Mouse (Mus musculus) erythroblast, embryonic 14.5 days (primary cell): Measurements from ENCODE around the gene Car8. TPM values are rescaled to one million over a fixed set of nuclear protein-coding genes. Genes with fewer than 3 reads are reported as not detected.
"Not testable (repeated sequence)": the region's sequence is repeated elsewhere in the genome, so short reads cannot be mapped to it uniquely, and the experiment has no call there.

Source experiments
- H3K27me3 ChIP-seq: 2 replicates; pipeline ENCODE4 v1.6.1; 2012; ENCODE audit warnings: inconsistent platforms; ENCODE audit not compliant: control insufficient read depth
- H3K36me3 ChIP-seq: 2 replicates; pipeline ENCODE4 v1.6.1; 2012; ENCODE audit warnings: mild to moderate bottlenecking, inconsistent platforms; ENCODE audit not compliant: control insufficient read depth
- H3K4me1 ChIP-seq: 2 replicates; pipeline ENCODE4 v1.6.1; 2012; ENCODE audit warnings: inconsistent platforms; ENCODE audit not compliant: control insufficient read depth
- H3K4me3 ChIP-seq: replicated peaks from 2 replicates; pipeline ENCODE3; 2012; ENCODE audit warnings: moderate library complexity, mild to moderate bottlenecking, inconsistent platforms
- H3K9me3 ChIP-seq: 2 replicates; pipeline ENCODE4 v1.6.1; 2012; ENCODE audit warnings: low read length, inconsistent platforms, mixed read lengths; ENCODE audit not compliant: control insufficient read depth
- GATA1 ChIP-seq: IDR thresholded peaks from 2 replicates; pipeline ENCODE4 v1.6.1; 2012; ENCODE audit warnings: low read length, inconsistent platforms, mixed read lengths
- TAL1 ChIP-seq: IDR thresholded peaks from 3 replicates; pipeline ENCODE4 v1.6.1; 2012; ENCODE audit warnings: low read length, inconsistent platforms, mixed read lengths
- polyA plus RNA-seq: library from polyadenylated mRNA; stranded (reverse); fragments of >175 nt; gene quantifications from 2 replicates; pipeline ENCODE4 v1.2.3, GENCODE M21; 2012

Car8 gene
- polyA plus RNA-seq, 1 experiment = not detected

DNA sequence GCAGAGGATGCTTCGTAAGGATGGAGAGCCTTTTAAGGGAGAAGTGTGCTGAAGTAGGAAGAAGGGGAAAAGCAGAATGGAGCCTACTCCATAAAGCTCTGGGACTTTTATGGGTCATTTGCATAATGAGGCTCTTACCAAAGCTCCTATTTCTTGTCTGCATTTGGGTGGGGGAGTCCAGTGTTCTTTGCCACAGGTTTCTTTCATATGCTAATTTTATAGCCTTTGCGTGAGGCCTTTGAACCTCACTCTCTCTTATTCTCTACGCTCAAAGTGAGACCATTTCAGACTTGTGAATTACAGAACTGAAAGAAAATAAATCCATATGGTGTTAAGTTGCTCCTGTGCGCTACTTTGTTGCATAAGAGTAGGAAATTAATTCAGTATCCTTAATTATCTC lies 140.8 kb downstream of the Car8 start:
- H3K36me3 ChIP-seq = no peaks in the 10 kb centered on the region
- H3K4me3 ChIP-seq = no peak overlapping the region
- peaks cover 2% of the 10 kb centered on the region; the same call in 1 of the 2 replicates for H3K9me3 ChIP-seq
- no peaks in the 10 kb centered on the region for H3K4me1 ChIP-seq
- no peak for TF ChIP-seq GATA1
- H3K27me3 ChIP-seq = no peaks in the 10 kb centered on the region

DNA sequence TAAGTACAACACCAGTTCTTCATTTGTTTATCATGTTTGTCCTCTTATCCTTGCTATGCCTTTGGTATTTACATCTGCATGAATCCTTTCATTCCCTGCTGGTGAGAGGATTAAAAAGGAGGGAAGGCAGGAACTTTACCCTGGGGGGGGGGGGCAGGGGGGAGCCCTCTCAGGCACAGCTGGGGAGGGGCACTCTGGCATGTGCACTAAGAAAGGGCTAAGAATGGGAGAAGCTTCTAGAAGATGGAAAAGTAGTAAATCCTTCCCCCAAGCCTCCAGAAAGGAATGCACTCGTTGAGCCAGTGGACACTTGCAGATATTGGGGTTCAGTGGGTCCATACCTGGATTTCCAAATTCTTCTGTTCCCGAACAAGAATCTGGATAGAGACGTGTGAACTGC lies 141.2 kb downstream of the Car8 start:
- TF ChIP-seq TAL1 (no peak), GATA1 (no peak)
- Histone ChIP-seq H3K27me3 (no peaks in the 10 kb centered on the region), H3K36me3 (no peaks in the 10 kb centered on the region), H3K4me3 (no peak overlapping the region), H3K4me1 (no peaks in the 10 kb centered on the region), H3K9me3 (peaks cover 2% of the 10 kb centered on the region; the same call in 1 of the 2 replicates)

DNA sequence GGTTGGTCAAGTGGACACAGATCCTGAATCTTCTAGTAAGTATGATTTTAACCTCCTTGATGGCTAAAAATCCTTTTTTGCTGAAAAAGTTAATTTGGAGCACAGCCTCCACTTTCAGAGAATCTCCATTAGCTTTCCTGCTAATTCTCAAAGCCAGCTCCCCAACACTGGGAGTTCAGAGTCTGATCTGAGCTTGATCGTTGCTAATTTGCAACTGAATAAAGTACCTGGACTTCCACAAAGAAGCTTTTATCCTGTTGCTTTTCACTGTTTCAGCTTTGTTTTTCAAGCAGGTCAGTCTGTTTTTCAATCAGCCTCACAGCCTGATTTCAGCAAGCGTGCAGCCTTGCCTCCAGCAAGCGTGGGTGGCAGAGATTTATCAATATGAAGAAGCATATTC lies 145.3 kb downstream of the Car8 start:
- H3K27me3 ChIP-seq, H3K36me3 ChIP-seq, H3K9me3 ChIP-seq, H3K4me1 ChIP-seq, H3K4me3 ChIP-seq: not testable (repeated sequence)
